Mouse (Mus musculus): ENCODE data around the gene Idnk. TPM values are rescaled to one million over a fixed set of nuclear protein-coding genes. Genes with fewer than 3 reads are reported as not detected.

Idnk gene
- total RNA-seq, 2 experiments from 2014 or later, result 29.6 to 33.2 TPM

GRCm38 (mm10) chr13:58191516-58191915, 34.1 kb downstream of the Idnk start:
- no peak for DNase-seq (ENCODE audit: low spot score in 2 of 2)

GRCm38 (mm10) chr13:58192146-58192545, 34.7 kb downstream of the Idnk start:
- no peak for DNase-seq (ENCODE audit: low spot score in 2 of 2)

GRCm38 (mm10) chr13:58193221-58193620, 35.8 kb downstream of the Idnk start:
- DNase-seq (ENCODE audit: low spot score in 2 of 2), result no peak

- DNase-seq (ENCODE audit: low spot score in 2 of 2), result no peak
These were observed 37.5 kb downstream of the Idnk start for GRCm38 (mm10) chr13:58194908-58195307.

GRCm38 (mm10) chr13:58197211-58197610, 39.8 kb downstream of the Idnk start:
- no peak for DNase-seq (ENCODE audit: low spot score in 2 of 2)

- DNase-seq (ENCODE audit: low spot score in 2 of 2), result no peak
These were observed 40.7 kb downstream of the Idnk start for GRCm38 (mm10) chr13:58197981-58198640.

GRCm38 (mm10) chr13:58201343-58201742, 43.9 kb downstream of the Idnk start:
- no peak for DNase-seq (ENCODE audit: low spot score in 2 of 2)

- DNase-seq (ENCODE audit: low spot score in 2 of 2), result no peak
These were observed 44.5 kb downstream of the Idnk start for GRCm38 (mm10) chr13:58201908-58202307.

- DNase-seq (ENCODE audit: low spot score in 2 of 2), result peak; percentile 26 to 48
These were observed 45.5 kb downstream of the Idnk start for GRCm38 (mm10) chr13:58202903-58203302.

- DNase-seq (ENCODE audit: low spot score in 2 of 2), result no peak
These were observed 46.8 kb downstream of the Idnk start for GRCm38 (mm10) chr13:58204202-58204601.

GRCm38 (mm10) chr13:58204986-58205385, 47.5 kb downstream of the Idnk start:
- DNase-seq (ENCODE audit: low spot score in 2 of 2), result no peak

- no peak for DNase-seq (ENCODE audit: low spot score in 2 of 2)
These were observed 48.6 kb downstream of the Idnk start for GRCm38 (mm10) chr13:58206084-58206483.

- DNase-seq (ENCODE audit: low spot score in 2 of 2), result no peak
These were observed 53.0 kb downstream of the Idnk start for GRCm38 (mm10) chr13:58210441-58210840.

GRCm38 (mm10) chr13:58212530-58212929, 55.1 kb downstream of the Idnk start:
- DNase-seq (ENCODE audit: low spot score in 2 of 2), result no peak

GRCm38 (mm10) chr13:58213801-58214200, 56.4 kb downstream of the Idnk start:
- DNase-seq (ENCODE audit: low spot score in 2 of 2), result no peak

Other genes with a start within 250 kb of the Idnk start
- gene Spock1, start 249.3 kb upstream of the Idnk start, total RNA-seq (2021), result 100 to 1,000 TPM; 279 to 300 TPM
- gene Klhl3, start 44.1 kb upstream of the Idnk start, total RNA-seq (2021), result 10 to 100 TPM; 30.1 to 33.9 TPM
- gene Hnrnpa0, start 29.1 kb upstream of the Idnk start, total RNA-seq (2021), result 100 to 1,000 TPM; 125 to 127 TPM
- 100 to 1,000 TPM; 155 to 162 TPM for gene Ubqln1, start 58.0 kb downstream of the Idnk start, total RNA-seq (2021)
- 10 to 100 TPM; 17.4 to 18.2 TPM for gene Gkap1, start 118.0 kb downstream of the Idnk start, total RNA-seq (2021)
- 1 to 10 TPM; 3.6 to 3.8 TPM for gene Kif27, start 201.5 kb downstream of the Idnk start, total RNA-seq (2021)
- 1 to 10 TPM; 7.8 to 8.0 TPM for gene 2210016F16Rik, start 227.6 kb downstream of the Idnk start, total RNA-seq (2021)
- gene Rmi1, start 244.6 kb downstream of the Idnk start, total RNA-seq (2021), result 10 to 100 TPM; 12.8 to 15.5 TPM
- gene Hnrnpk, start 245.7 kb downstream of the Idnk start, total RNA-seq (2021), result 100 to 1,000 TPM; 599 to 626 TPM